Mouse (Mus musculus) MN1 (cell line): ENCODE results near the gene Pld3.

Source experiments
- DNase-seq: peaks from one replicate; pipeline ENCODE4 v3.0.0-alpha.2; 2016; ENCODE audit warnings: low spot score

The Pld3 gene

GRCm38 (mm10) chr7:27569580-27570224, 16.7 kb upstream of the Pld3 start:
- DNase-seq: no peak

GRCm38 (mm10) chr7:27560978-27561377, 8.0 kb upstream of the Pld3 start:
- no peak for DNase-seq

- no peak for DNase-seq
Observed at GRCm38 (mm10) chr7:27560291-27560887, 7.4 kb upstream of the Pld3 start.

GRCm38 (mm10) chr7:27552070-27552469, 948 bp downstream of the Pld3 start:
- no peak for DNase-seq

- no peak for DNase-seq
Observed at GRCm38 (mm10) chr7:27549597-27549996, 3.4 kb downstream of the Pld3 start.

- DNase-seq: no peak
Observed at GRCm38 (mm10) chr7:27544675-27545370, 8.2 kb downstream of the Pld3 start.

GRCm38 (mm10) chr7:27543851-27544250, 9.2 kb downstream of the Pld3 start:
- DNase-seq: no peak

GRCm38 (mm10) chr7:27543065-27543464, 10.0 kb downstream of the Pld3 start:
- no peak for DNase-seq

GRCm38 (mm10) chr7:27542392-27543033, 10.5 kb downstream of the Pld3 start:
- peak; percentile 73 for DNase-seq

GRCm38 (mm10) chr7:27541922-27542321, 11.1 kb downstream of the Pld3 start:
- DNase-seq: no peak

GRCm38 (mm10) chr7:27541431-27541830, 11.6 kb downstream of the Pld3 start:
- no peak for DNase-seq

- no peak for DNase-seq
Observed at GRCm38 (mm10) chr7:27540935-27541334, 12.1 kb downstream of the Pld3 start.

GRCm38 (mm10) chr7:27540521-27540920, 12.5 kb downstream of the Pld3 start:
- no peak for DNase-seq

GRCm38 (mm10) chr7:27538797-27539196, 14.2 kb downstream of the Pld3 start:
- no peak for DNase-seq

GRCm38 (mm10) chr7:27537998-27538397, 15.0 kb downstream of the Pld3 start:
- no peak for DNase-seq

GRCm38 (mm10) chr7:27536618-27537017, 16.4 kb downstream of the Pld3 start:
- no peak for DNase-seq

GRCm38 (mm10) chr7:27535386-27535785, 17.6 kb downstream of the Pld3 start:
- no peak for DNase-seq

GRCm38 (mm10) chr7:27532480-27533050, 20.5 kb downstream of the Pld3 start:
- DNase-seq: no peak

- no peak for DNase-seq
Observed at GRCm38 (mm10) chr7:27531707-27532106, 21.3 kb downstream of the Pld3 start.

- DNase-seq: no peak
Observed at GRCm38 (mm10) chr7:27530937-27531336, 22.1 kb downstream of the Pld3 start.

GRCm38 (mm10) chr7:27529070-27529469, 23.9 kb downstream of the Pld3 start:
- DNase-seq: no peak

GRCm38 (mm10) chr7:27526039-27526827, 26.8 kb downstream of the Pld3 start:
- peak; percentile 83 for DNase-seq
